Mouse (Mus musculus) cerebellum, adult 11-12 months (tissue): ENCODE results near the gene Cadm1.
A peak's percentile ranks its signal among the peaks of the same experiment; 100 is the strongest.

Experiments used
- DNase-seq: peaks from one replicate; pipeline ENCODE4 v3.0.0; 2022

Gene Cadm1

GRCm38 (mm10) chr9:47829204-47829603 is 299.2 kb downstream of the Cadm1 start:
- DNase-seq, result no peak

GRCm38 (mm10) chr9:47829846-47830245 is 299.9 kb downstream of the Cadm1 start:
- DNase-seq, result no peak

GRCm38 (mm10) chr9:47831412-47831811 is 301.4 kb downstream of the Cadm1 start:
- no peak for DNase-seq

- DNase-seq, result no peak
These were observed 308.2 kb downstream of the Cadm1 start for GRCm38 (mm10) chr9:47838170-47838569.

- no peak for DNase-seq
These were observed 309.1 kb downstream of the Cadm1 start for GRCm38 (mm10) chr9:47838890-47839691.

- DNase-seq, result no peak
These were observed 309.7 kb downstream of the Cadm1 start for GRCm38 (mm10) chr9:47839692-47840025.

- DNase-seq, result peak; percentile 13
These were observed 313.4 kb downstream of the Cadm1 start for GRCm38 (mm10) chr9:47843328-47843727.

- no peak for DNase-seq
These were observed 316.3 kb downstream of the Cadm1 start for GRCm38 (mm10) chr9:47846275-47846674.

GRCm38 (mm10) chr9:47846926-47847325 is 317.0 kb downstream of the Cadm1 start:
- no peak for DNase-seq

- no peak for DNase-seq
These were observed 317.8 kb downstream of the Cadm1 start for GRCm38 (mm10) chr9:47847797-47848196.

- no peak for DNase-seq
These were observed 318.8 kb downstream of the Cadm1 start for GRCm38 (mm10) chr9:47848745-47849144.

- no peak for DNase-seq
These were observed 326.3 kb downstream of the Cadm1 start for GRCm38 (mm10) chr9:47856311-47856710.

- no peak for DNase-seq
These were observed 327.3 kb downstream of the Cadm1 start for GRCm38 (mm10) chr9:47857235-47857634.

GRCm38 (mm10) chr9:47858134-47858533 is 328.2 kb downstream of the Cadm1 start:
- no peak for DNase-seq

- DNase-seq, result no peak
These were observed 328.9 kb downstream of the Cadm1 start for GRCm38 (mm10) chr9:47858778-47859395.

- DNase-seq, result no peak
These were observed 331.0 kb downstream of the Cadm1 start for GRCm38 (mm10) chr9:47860994-47861393.

- DNase-seq, result no peak
These were observed 331.8 kb downstream of the Cadm1 start for GRCm38 (mm10) chr9:47861783-47862182.

- no peak for DNase-seq
These were observed 336.0 kb downstream of the Cadm1 start for GRCm38 (mm10) chr9:47866001-47866400.

- no peak for DNase-seq
These were observed 337.5 kb downstream of the Cadm1 start for GRCm38 (mm10) chr9:47867474-47867873.

- DNase-seq, result no peak
These were observed 339.7 kb downstream of the Cadm1 start for GRCm38 (mm10) chr9:47869661-47870060.

GRCm38 (mm10) chr9:47876557-47877206 is 346.7 kb downstream of the Cadm1 start:
- peak; percentile 61 for DNase-seq

- no peak for DNase-seq
These were observed 350.2 kb downstream of the Cadm1 start for GRCm38 (mm10) chr9:47880171-47880570.

- DNase-seq, result no peak
These were observed 352.4 kb downstream of the Cadm1 start for GRCm38 (mm10) chr9:47882372-47882771.

- DNase-seq, result no peak
These were observed 361.7 kb downstream of the Cadm1 start for GRCm38 (mm10) chr9:47891721-47892120.
